Mouse (Mus musculus) MEL (cell line): ENCODE results near the gene Kcnmb2. TPM values are rescaled to one million over a fixed set of nuclear protein-coding genes. Genes with fewer than 3 reads are reported as not detected.

ENCODE experiments used
- DNase-seq: peaks from one replicate; pipeline ENCODE4 v3.0.0; 2011; ENCODE audit warnings: low read depth, low spot score
- H3K27ac ChIP-seq: 2 replicates; pipeline ENCODE4 v1.5.1; 2012; ENCODE audit warnings: low read depth, mild to moderate bottlenecking, control low read depth, low read length, moderate library complexity; ENCODE audit not compliant: control insufficient read depth
- H3K27me3 ChIP-seq, 2 experiments: fragments of 150-350 bp in 1 of 2; sonication (generic) in 1 of 2; 2 replicates each; pipeline ENCODE4 v1.6.1; 2012; ENCODE audit warnings: low read length in 2 of 2, mild to moderate bottlenecking in 2 of 2, improper control_type of control experiment in 1 of 2, moderate library complexity in 1 of 2; ENCODE audit not compliant: insufficient read depth in 2 of 2, control insufficient read depth in 1 of 2
- H3K36me3 ChIP-seq, 2 experiments: 2 replicates each; pipeline ENCODE4 v1.6.1; 2012 to 2014; ENCODE audit warnings: low read length in 2 of 2, improper control_type of control experiment in 1 of 2, inconsistent platforms in 1 of 2, mild to moderate bottlenecking in 1 of 2; ENCODE audit not compliant: insufficient read depth in 2 of 2, control insufficient read depth in 1 of 2
- H3K4me1 ChIP-seq, 2 experiments: fragments of 150-350 bp in 1 of 2; sonication (generic) in 1 of 2; 2 replicates each; pipeline ENCODE4 v1.6.1; 2012; ENCODE audit warnings: low read length in 2 of 2, improper control_type of control experiment in 1 of 2, mild to moderate bottlenecking in 1 of 2; ENCODE audit not compliant: insufficient read depth in 2 of 2, control insufficient read depth in 1 of 2
- H3K4me3 ChIP-seq, 2 experiments: fragments of 150-350 bp in 1 of 2; sonication (generic) in 1 of 2; 2 replicates each; pipeline ENCODE4 v1.5.1; 2012; ENCODE audit warnings: low read depth in 2 of 2, low read length in 2 of 2, mild to moderate bottlenecking in 2 of 2, moderate library complexity in 2 of 2, control low read depth in 1 of 2, improper control_type of control experiment in 1 of 2; ENCODE audit not compliant: control insufficient read depth in 1 of 2, insufficient read depth in 1 of 2
- H3K79me2 ChIP-seq: 2 replicates; pipeline ENCODE4 v1.6.1; 2012; ENCODE audit warnings: mild to moderate bottlenecking, low read length, moderate library complexity; ENCODE audit not compliant: control insufficient read depth, poor library complexity, insufficient read depth
- H3K9ac ChIP-seq: 2 replicates; pipeline ENCODE4 v1.6.1; 2012; ENCODE audit warnings: low read depth, mild to moderate bottlenecking, control low read depth, low read length, moderate library complexity; ENCODE audit not compliant: control insufficient read depth, poor library complexity, severe bottlenecking
- H3K9me3 ChIP-seq: fragments of 150-350 bp; sonication (generic); replicated peaks from 2 replicates; pipeline ENCODE4 v1.6.1; 2012; ENCODE audit warnings: mild to moderate bottlenecking, low read length, improper control_type of control experiment, moderate library complexity; ENCODE audit not compliant: insufficient read depth
- MAX ChIP-seq: IDR thresholded peaks from 2 replicates; pipeline ENCODE4 v1.6.1; 2011; ENCODE audit warnings: low read length, improper control_type of control experiment
- NELFE ChIP-seq: IDR thresholded peaks from 2 replicates; pipeline ENCODE4 v1.6.1; 2011; ENCODE audit warnings: low read depth, low read length, improper control_type of control experiment
- NRF1 ChIP-seq: IDR thresholded peaks from 2 replicates; pipeline ENCODE4 v1.6.1; 2014; ENCODE audit warnings: low read depth, mild to moderate bottlenecking, inconsistent platforms, low read length, improper control_type of control experiment, moderate library complexity; ENCODE audit not compliant: poor library complexity, insufficient read depth, severe bottlenecking
- POLR2A ChIP-seq, 2 experiments: IDR thresholded peaks; 2 replicates each; pipeline ENCODE4 v1.6.1; 2011 to 2012; ENCODE audit warnings: low read length in 2 of 2, mild to moderate bottlenecking in 2 of 2, control low read depth in 1 of 2, improper control_type of control experiment in 1 of 2, low read depth in 1 of 2, moderate library complexity in 1 of 2; ENCODE audit not compliant: control insufficient read depth in 1 of 2, insufficient read depth in 1 of 2, poor library complexity in 1 of 2
- USF2 ChIP-seq, 2 experiments: IDR thresholded peaks; 2 replicates each; pipeline ENCODE4 v1.6.1; 2011 to 2012; ENCODE audit warnings: improper control_type of control experiment in 2 of 2, low read length in 2 of 2, borderline replicate concordance in 1 of 2, inconsistent platforms in 1 of 2, low read depth in 1 of 2, mild to moderate bottlenecking in 1 of 2; ENCODE audit not compliant: insufficient read depth in 1 of 2
- ZKSCAN1 ChIP-seq: IDR thresholded peaks from 2 replicates; pipeline ENCODE4 v1.6.1; 2012; ENCODE audit warnings: low read depth, mild to moderate bottlenecking, inconsistent platforms, low read length, improper control_type of control experiment, moderate library complexity
- polyA plus RNA-seq, 2 experiments: library from polyadenylated mRNA; stranded (reverse) in 1 of 2; unstranded in 1 of 2; fragments of >175 nt in 1 of 2; fragments of >200 nt in 1 of 2; gene quantifications; 2 replicates each; pipeline versions ENCODE4 v1.2.1 to v1.2.4; 2012; ENCODE audit warnings: low replicate concordance in 2 of 2, low read depth in 1 of 2; ENCODE audit not compliant: insufficient read length in 2 of 2, insufficient read depth in 1 of 2, missing spikeins in 1 of 2
- total RNA-seq: library from RNA; depleted of rRNA; stranded (reverse); fragments of 300-350 nt; gene quantifications from 2 replicates; pipeline ENCODE4 v1.2.3, GENCODE M21; 2012

The Kcnmb2 gene
- total and polyA plus RNA-seq, 3 experiments = not detected

DNA sequence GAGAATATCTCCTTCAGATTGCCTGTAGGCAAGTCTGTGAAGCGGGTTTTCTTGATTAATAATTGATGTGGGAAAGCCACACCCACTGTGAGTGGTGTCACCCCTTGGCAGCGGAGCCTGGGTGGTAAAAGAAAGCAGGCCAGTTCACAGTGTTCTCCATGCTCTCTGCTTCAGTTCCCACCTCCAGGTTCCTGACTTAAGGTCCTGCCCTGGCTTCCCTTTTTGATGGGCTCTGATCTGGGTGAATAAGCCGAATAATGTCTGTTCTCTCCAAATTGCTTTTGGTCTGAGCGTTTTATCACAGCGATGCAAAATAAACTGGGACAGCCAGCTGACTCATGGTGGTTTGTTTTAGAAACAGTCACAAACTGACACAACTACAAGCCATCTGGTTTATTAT is 334.5 kb downstream of the Kcnmb2 start:
- Histone ChIP-seq H3K9ac (no peak overlapping the region), H3K9me3 (no peaks in the 10 kb centered on the region), H3K4me3 (no peak overlapping the region), H3K27me3 (no peaks in the 10 kb centered on the region), H3K4me1 (no peaks in the 10 kb centered on the region), H3K27ac (no peak overlapping the region), H3K36me3 (no peaks in the 10 kb centered on the region), H3K79me2 (no peaks in the 10 kb centered on the region)
- no peak for TF ChIP-seq POLR2A (IDR thresholded peaks at IDR 0.05; ENCODE audit: control insufficient read depth in 1 of 2, insufficient read depth in 1 of 2, low read depth in 1 of 2, low read length in 2 of 2, poor library complexity in 1 of 2)
- TF ChIP-seq USF2 (IDR thresholded peaks at IDR 0.05; ENCODE audit: borderline replicate concordance in 1 of 2, insufficient read depth in 1 of 2, low read depth in 1 of 2, low read length in 2 of 2) = no peak
- no peak for TF ChIP-seq NRF1
- no peak for TF ChIP-seq ZKSCAN1
- no peak for TF ChIP-seq MAX
- TF ChIP-seq NELFE = no peak
- no peak for DNase-seq
